In genomic region chr10:3743826-3744225, GRCm38 (mm10) we compare ENCODE assay signal across 18 mouse cellular contexts. TPM values are rescaled to one million over a fixed set of nuclear protein-coding genes. Genes with fewer than 3 reads are reported as not detected.
DNase-seq lines count a peak whose midpoint lies in the region; ATAC-seq lines count a peak whose summit lies in the region.
"Had no signal": no experiment of that assay in that cellular context is flagged by ENCODE, and none has a peak within 500 bp of the region (broad histone marks: within the 10 kb centered on the region; RNA-seq: fewer than 3 reads in every experiment).

No protein-coding gene starts in this region.

- no peaks in the 10 kb centered on the region for H3K9me3 ChIP-seq in intestine, embryonic 15.5 days
- no peaks in the 10 kb centered on the region for H3K9me3 ChIP-seq in limb, embryonic 10.5 days (replicated peaks)
- H3K9me3 ChIP-seq: heart, embryonic 15.5 days; lung, embryonic 15.5 days had no signal

- no peaks in the 10 kb centered on the region for H3K27me3 ChIP-seq in intestine, embryonic 15.5 days (replicated peaks)
- H3K27me3 ChIP-seq in limb, embryonic 10.5 days (ENCODE audit: low read depth, poor library complexity, severe bottlenecking), result no peaks in the 10 kb centered on the region
- H3K27me3 ChIP-seq: heart, embryonic 15.5 days; lung, embryonic 15.5 days had no signal

- no peak overlapping the region for H3K4me2 ChIP-seq in intestine, embryonic 15.5 days (replicated peaks)
- H3K4me2 ChIP-seq: hindbrain, embryonic 14.5 days; lung, embryonic 15.5 days had no signal

- H3K36me3 ChIP-seq in intestine, embryonic 15.5 days, result no peaks in the 10 kb centered on the region
- H3K36me3 ChIP-seq in limb, embryonic 10.5 days, result no peaks in the 10 kb centered on the region
- H3K36me3 ChIP-seq: heart, embryonic 15.5 days; lung, embryonic 15.5 days had no signal

- peak; percentile 17 for DNase-seq in cerebellum, adult 9-10 months
- DNase-seq in cerebellum, adult 11 months, result no peak
- peak; percentile 18 to 38 for DNase-seq in kidney, postnatal 36 days
- DNase-seq in kidney, postnatal 14 days, result no peak
- DNase-seq in Muller cell, postnatal 12 days (ENCODE audit: inconsistent ontology term), result peak; percentile 44
- DNase-seq in layer of hippocampus, adult 9-11 months, result peak; percentile 52
- no peak for DNase-seq in limb, embryonic 10.5 days (ENCODE audit: low spot score)
- DNase-seq: adrenal gland, adult 8-10 months; embryo, embryonic 11 days; liver; thymus, postnatal 14 days had no signal

- H3K9ac ChIP-seq in intestine, embryonic 15.5 days, result no peak overlapping the region
- H3K9ac ChIP-seq: heart, embryonic 15.5 days; hindbrain, embryonic 14.5 days; lung, embryonic 15.5 days had no signal

- H3K27ac ChIP-seq in intestine, embryonic 15.5 days, result no peak overlapping the region
- no peak overlapping the region for H3K27ac ChIP-seq in limb, embryonic 10.5 days
- H3K27ac ChIP-seq: heart, embryonic 15.5 days; hindbrain, embryonic 14.5 days; left cerebral cortex, adult 2 months; lung, embryonic 15.5 days had no signal

- WGBS in intestine, embryonic 15.5 days, result 85% methylated on average over 5 of the region's 5 CpGs
- 88% methylated on average over 5 of the region's 5 CpGs for WGBS in limb, embryonic 10.5 days

- H3K4me1 ChIP-seq in intestine, embryonic 15.5 days (replicated peaks), result peaks cover 8% of the 10 kb centered on the region; the same call in 1 of the 2 replicates
- peaks cover 12% of the 10 kb centered on the region for H3K4me1 ChIP-seq in limb, embryonic 10.5 days

- H3K4me3 ChIP-seq in intestine, embryonic 15.5 days (replicated peaks), result no peak overlapping the region
- no peak overlapping the region for H3K4me3 ChIP-seq in limb, embryonic 10.5 days
- H3K4me3 ChIP-seq: erythroblast, embryonic 14.5 days; heart, embryonic 15.5 days; left cerebral cortex, adult 2 months; lung, embryonic 15.5 days; myocyte had no signal

- no peak for ATAC-seq in intestine, embryonic 15.5 days

RNA-seq across cellular contexts. Expression of gene Plekhg1, which starts 3.7 kb away (rescaled TPM):
- polyA plus RNA-seq in intestine, embryonic 15.5 days (2015; fragmentation: Nextera tagmentation; extraction: Ambion mirVana), result 5.9 and 7.5 TPM in 2 replicates
- 4.7 and 9.8 TPM in 2 replicates for polyA plus RNA-seq in limb, embryonic 10.5 days (2016; fragmentation: Nextera tagmentation; extraction: Ambion mirVana)
- polyA plus RNA-seq: erythroblast, embryonic 14.5 days had no signal

Comparison
In these comparisons a context has a peak if more than half of its experiments do, and no peak if none do; other contexts are left out.
1. DNase-seq: peak in cerebellum, adult 9-10 months (single experiment), kidney, postnatal 36 days (2 of 2), Muller cell, postnatal 12 days (single experiment) and layer of hippocampus, adult 9-11 months (single experiment); none in cerebellum, adult 11 months (single experiment), kidney, postnatal 14 days (single experiment) and limb, embryonic 10.5 days (single experiment).